Mouse (Mus musculus) kidney, adult 9 months (tissue): ENCODE results near the gene Zfp541.

Experiments used
- DNase-seq: peaks from one replicate; pipeline ENCODE4 v3.0.0; 2022

Gene Zfp541

GRCm38 (mm10) chr7:16087587-16087986 is 26.0 kb downstream of the Zfp541 start:
- DNase-seq: no peak

GRCm38 (mm10) chr7:16094592-16094991 is 33.0 kb downstream of the Zfp541 start:
- no peak for DNase-seq

- peak; percentile 100 for DNase-seq
These were observed 36.7 kb downstream of the Zfp541 start, which contains the start of gene Napa for GRCm38 (mm10) chr7:16098021-16099017. Napa (plus strand) TSS chr7:16098458.

GRCm38 (mm10) chr7:16099901-16100300 is 38.3 kb downstream of the Zfp541 start:
- DNase-seq: no peak

GRCm38 (mm10) chr7:16101081-16101480 is 39.5 kb downstream of the Zfp541 start:
- no peak for DNase-seq

- DNase-seq: no peak
These were observed 40.3 kb downstream of the Zfp541 start for GRCm38 (mm10) chr7:16101726-16102475.

GRCm38 (mm10) chr7:16102686-16103226 is 41.1 kb downstream of the Zfp541 start:
- no peak for DNase-seq

GRCm38 (mm10) chr7:16103760-16104159 is 42.1 kb downstream of the Zfp541 start:
- no peak for DNase-seq

GRCm38 (mm10) chr7:16104611-16105388 is 43.2 kb downstream of the Zfp541 start:
- no peak for DNase-seq

GRCm38 (mm10) chr7:16108886-16109542 is 47.4 kb downstream of the Zfp541 start:
- no peak for DNase-seq

- DNase-seq: no peak
These were observed 48.5 kb downstream of the Zfp541 start for GRCm38 (mm10) chr7:16110158-16110557.

- DNase-seq: no peak
These were observed 49.9 kb downstream of the Zfp541 start for GRCm38 (mm10) chr7:16111284-16112090.

- no peak for DNase-seq
These were observed 54.8 kb downstream of the Zfp541 start for GRCm38 (mm10) chr7:16116418-16116817.

- no peak for DNase-seq
These were observed 55.5 kb downstream of the Zfp541 start for GRCm38 (mm10) chr7:16117100-16117499.

GRCm38 (mm10) chr7:16119569-16120261 is 58.1 kb downstream of the Zfp541 start, which contains the start of gene Kptn:
Kptn (plus strand) TSS chr7:16119895.
- DNase-seq: peak; percentile 93

GRCm38 (mm10) chr7:16120262-16120600 is 58.6 kb downstream of the Zfp541 start:
- DNase-seq: no peak

- DNase-seq: no peak
These were observed 64.2 kb downstream of the Zfp541 start for GRCm38 (mm10) chr7:16125829-16126228.

GRCm38 (mm10) chr7:16128344-16128743 is 66.7 kb downstream of the Zfp541 start:
- DNase-seq: no peak

GRCm38 (mm10) chr7:16128899-16129298 is 67.3 kb downstream of the Zfp541 start:
- DNase-seq: no peak

- peak; percentile 65 for DNase-seq
These were observed 67.8 kb downstream of the Zfp541 start, which contains the start of gene Slc8a2 for GRCm38 (mm10) chr7:16129421-16129845. Slc8a2 (plus strand) TSS chr7:16129826.
